Mouse (Mus musculus) left cerebral cortex, postnatal 4 days (tissue): ENCODE results near the gene Mad2l1bp. TPM values are rescaled to one million over a fixed set of nuclear protein-coding genes. Genes with fewer than 3 reads are reported as not detected.

Experiments
- DNase-seq: peaks from one replicate; pipeline ENCODE4 v3.0.0-alpha.2; 2022
- intact Hi-C: fragments of 180-260 bp; cut with DNase I; formaldehyde crosslinking; loops from one replicate; pipeline ENCODE4 v1.15.1; 2025
- total RNA-seq, 2 experiments: library from RNA; stranded (reverse); gene quantifications; 2 replicates each; pipeline ENCODE4 v1.2.3; 2021

Gene Mad2l1bp
- total RNA-seq, 2 experiments from 2014 or later, result 16.2 to 17.8 TPM

GRCm38 (mm10) chr17:46157131-46157530 is 3.8 kb upstream of the Mad2l1bp start:
- intact Hi-C loops, result no loop called here
- no peak for DNase-seq

- intact Hi-C loops, result no loop called here
- no peak for DNase-seq
Measured at GRCm38 (mm10) chr17:46156680-46157079, 3.3 kb upstream of the Mad2l1bp start.

GRCm38 (mm10) chr17:46154336-46154735 is 983 bp upstream of the Mad2l1bp start:
- intact Hi-C loops, result no loop called here
- no peak for DNase-seq

- intact Hi-C loops, result no loop called here
- peak; percentile 78 for DNase-seq
Measured at GRCm38 (mm10) chr17:46143578-46144423, 9.6 kb downstream of the Mad2l1bp start, which contains the start of gene Rsph9. Gene Rsph9, minus strand, starts transcription at chr17:46144216.

GRCm38 (mm10) chr17:46139872-46140271 is 13.5 kb downstream of the Mad2l1bp start:
- DNase-seq, result no peak
- intact Hi-C loops, result loop anchor here (10.0 kb wide), 1 partner anchor 105 kb away; the partner anchor contains the start of gene Vegfa

GRCm38 (mm10) chr17:46138563-46139236 is 14.7 kb downstream of the Mad2l1bp start:
- DNase-seq, result no peak
- intact Hi-C loops, result loop anchor here (10.0 kb wide), 1 partner anchor 104 kb away; the partner anchor contains the start of gene Vegfa

- no peak for DNase-seq
- intact Hi-C loops, result loop anchor here (5.0 to 10.0 kb wide), 2 partner anchors 98 to 401 kb away; partner anchors contain the start of genes 1600014C23Rik and Vegfa
Measured at GRCm38 (mm10) chr17:46132862-46133261, 20.5 kb downstream of the Mad2l1bp start.

- intact Hi-C loops, result loop anchor here (5.0 to 10.0 kb wide), 2 partner anchors 97 to 400 kb away; partner anchors contain the start of genes 1600014C23Rik and Vegfa
- peak; percentile 81 for DNase-seq
Measured at GRCm38 (mm10) chr17:46132058-46132718, 21.2 kb downstream of the Mad2l1bp start.

- peak; percentile 14 for DNase-seq
- intact Hi-C loops, result loop anchor here (5.0 to 10.0 kb wide), 2 partner anchors 95 to 398 kb away; partner anchors contain the start of genes 1600014C23Rik and Vegfa
Measured at GRCm38 (mm10) chr17:46129741-46130498, 23.4 kb downstream of the Mad2l1bp start.

- no peak for DNase-seq
- intact Hi-C loops, result no loop called here
Measured at GRCm38 (mm10) chr17:46127814-46128493, 25.4 kb downstream of the Mad2l1bp start.

GRCm38 (mm10) chr17:46126608-46127007 is 26.7 kb downstream of the Mad2l1bp start:
- intact Hi-C loops, result no loop called here
- no peak for DNase-seq

- intact Hi-C loops, result no loop called here
- DNase-seq, result no peak
Measured at GRCm38 (mm10) chr17:46123953-46124700, 29.2 kb downstream of the Mad2l1bp start.

GRCm38 (mm10) chr17:46123285-46123684 is 30.1 kb downstream of the Mad2l1bp start:
- intact Hi-C loops, result no loop called here
- no peak for DNase-seq

- no peak for DNase-seq
- intact Hi-C loops, result no loop called here
Measured at GRCm38 (mm10) chr17:46122791-46123190, 30.6 kb downstream of the Mad2l1bp start.

- intact Hi-C loops, result no loop called here
- DNase-seq, result no peak
Measured at GRCm38 (mm10) chr17:46119641-46120040, 33.7 kb downstream of the Mad2l1bp start.

- DNase-seq, result no peak
- intact Hi-C loops, result no loop called here
Measured at GRCm38 (mm10) chr17:46118423-46118850, 34.9 kb downstream of the Mad2l1bp start.

- intact Hi-C loops, result no loop called here
- no peak for DNase-seq
Measured at GRCm38 (mm10) chr17:46117623-46118422, 35.5 kb downstream of the Mad2l1bp start.

GRCm38 (mm10) chr17:46116881-46117280 is 36.5 kb downstream of the Mad2l1bp start:
- intact Hi-C loops, result no loop called here
- no peak for DNase-seq
